Mouse (Mus musculus): ENCODE data around the gene Cldn11.
"Not testable (repeated sequence)": the region's sequence is repeated elsewhere in the genome, so short reads cannot be mapped to it uniquely, and the experiment has no call there.

The Cldn11 gene

GRCm38 (mm10) chr3:31149706-31150105 is at the start of gene Cldn11:
Gene Cldn11 (plus strand): TSS chr3:31149920.
- peak; percentile 54 for DNase-seq

GRCm38 (mm10) chr3:31100026-31100425 is 49.7 kb upstream of the Cldn11 start:
- DNase-seq: no peak

GRCm38 (mm10) chr3:31100802-31101201 is 48.9 kb upstream of the Cldn11 start:
- no peak for DNase-seq

- DNase-seq: no peak
Measured at GRCm38 (mm10) chr3:31104936-31105335, 44.8 kb upstream of the Cldn11 start.

DNA sequence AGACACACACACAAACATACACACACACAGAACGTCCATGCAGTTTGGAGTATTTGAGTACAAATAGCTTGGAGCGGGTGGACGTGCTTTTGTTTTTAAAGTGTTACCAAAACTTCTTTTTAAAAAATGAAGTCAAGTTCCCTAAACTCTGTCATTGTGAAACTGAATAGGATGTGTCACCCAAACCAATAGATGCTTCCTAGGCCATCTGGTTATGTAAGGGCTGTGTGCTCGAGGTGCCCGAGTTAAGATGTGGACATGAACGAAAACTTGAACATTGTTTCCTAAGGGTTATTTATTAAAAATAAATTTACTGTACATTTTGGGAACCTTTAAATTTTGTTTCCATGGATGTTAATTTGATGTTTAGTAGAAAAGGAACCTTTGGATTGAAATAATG is 43.1 kb upstream of the Cldn11 start:
- no peak for DNase-seq

GRCm38 (mm10) chr3:31107674-31108073 is 42.0 kb upstream of the Cldn11 start:
- DNase-seq: no peak

GRCm38 (mm10) chr3:31109108-31109507 is 40.6 kb upstream of the Cldn11 start:
- no peak for DNase-seq

- no peak for DNase-seq
Measured at GRCm38 (mm10) chr3:31123098-31123497, 26.6 kb upstream of the Cldn11 start.

- DNase-seq: no peak
Measured at GRCm38 (mm10) chr3:31126303-31126702, 23.4 kb upstream of the Cldn11 start.

GRCm38 (mm10) chr3:31126848-31127247 is 22.9 kb upstream of the Cldn11 start:
- no peak for DNase-seq

- no peak for DNase-seq
Measured at GRCm38 (mm10) chr3:31129766-31130165, 20.0 kb upstream of the Cldn11 start.

GRCm38 (mm10) chr3:31133664-31134063 is 16.1 kb upstream of the Cldn11 start:
- DNase-seq: peak; percentile 26

DNA sequence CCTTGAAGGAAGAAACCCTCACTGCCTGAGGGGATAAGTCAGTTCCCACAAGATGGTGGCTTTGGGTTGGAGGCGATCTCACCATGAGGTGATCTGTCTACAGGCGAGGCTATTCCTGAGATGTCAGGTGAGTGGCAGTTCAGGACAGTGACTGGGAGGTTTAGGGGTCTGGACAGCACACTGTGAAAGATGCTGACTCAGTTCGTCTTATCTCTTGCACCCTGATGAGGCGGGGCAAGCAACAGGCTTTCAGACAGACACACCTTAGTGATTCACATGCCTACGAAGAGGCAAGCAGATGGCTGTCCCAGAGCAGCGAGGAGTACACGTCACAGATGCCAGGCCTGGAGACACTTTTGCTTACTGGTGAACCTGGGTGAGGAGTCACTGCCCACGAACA is 15.5 kb upstream of the Cldn11 start:
- DNase-seq: peak; percentile 78

GRCm38 (mm10) chr3:31134696-31135095 is 15.0 kb upstream of the Cldn11 start:
- DNase-seq: no peak

GRCm38 (mm10) chr3:31136591-31136990 is 13.1 kb upstream of the Cldn11 start:
- DNase-seq: not testable (repeated sequence)

- DNase-seq: peak; percentile 71
Measured at GRCm38 (mm10) chr3:31138454-31139424, 11.0 kb upstream of the Cldn11 start.

- DNase-seq: no peak
Measured at GRCm38 (mm10) chr3:31141621-31142020, 8.1 kb upstream of the Cldn11 start.

DNA sequence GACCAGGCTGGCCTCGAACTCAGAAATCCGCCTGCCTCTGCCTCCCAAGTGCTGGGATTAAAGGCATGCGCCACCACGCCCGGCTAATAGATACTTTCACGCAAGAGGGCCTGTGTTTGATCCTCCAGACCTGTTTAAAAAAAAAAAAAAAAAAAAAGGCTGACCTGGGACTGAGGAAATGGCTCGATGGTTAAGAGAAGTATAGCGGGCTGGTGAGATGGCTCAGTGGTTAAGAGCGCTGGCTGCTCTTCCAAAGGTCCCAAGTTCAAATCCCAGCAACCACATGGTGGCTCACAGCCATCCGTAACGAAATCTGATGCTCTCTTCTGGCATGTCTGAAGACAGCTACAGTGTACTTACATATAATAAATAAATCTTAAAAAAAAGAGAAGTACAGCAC is 4.5 kb upstream of the Cldn11 start:
- not testable (repeated sequence) for DNase-seq

DNA sequence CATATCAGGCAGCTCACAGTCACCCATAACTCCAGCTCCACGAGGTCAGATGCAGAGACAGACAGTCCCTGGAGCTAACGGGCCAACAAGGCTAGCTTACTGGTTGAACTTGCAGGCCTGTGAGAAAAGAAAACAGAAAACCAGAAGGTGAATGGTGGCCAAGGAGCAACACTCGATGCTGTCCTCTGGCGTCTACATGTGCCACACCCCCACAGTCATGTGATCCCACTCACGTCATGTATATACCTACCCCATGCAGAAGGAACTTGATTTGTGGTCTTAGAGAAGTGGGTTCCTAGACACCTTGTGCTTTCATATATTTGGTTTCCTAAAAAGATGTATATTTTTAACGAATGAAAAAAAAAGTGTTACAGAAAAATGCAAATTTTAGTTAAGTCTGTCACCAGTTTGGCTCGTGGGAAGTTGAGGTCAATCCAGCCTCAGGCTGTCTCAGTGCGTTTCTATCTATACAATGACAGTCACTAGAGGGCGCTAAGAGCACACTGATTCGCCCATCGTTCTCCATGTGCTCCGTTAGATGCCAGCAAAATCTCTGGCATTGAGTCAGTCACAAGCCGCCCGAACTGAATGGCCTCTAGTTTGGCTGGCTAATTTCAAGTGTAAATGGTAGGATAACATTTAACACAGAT is 4.0 kb upstream of the Cldn11 start:
- peak; percentile 54 for DNase-seq

- DNase-seq: no peak
Measured at GRCm38 (mm10) chr3:31148595-31148994, 1.1 kb upstream of the Cldn11 start.

- no peak for DNase-seq
Measured at GRCm38 (mm10) chr3:31152108-31152507, 2.4 kb downstream of the Cldn11 start.

DNA sequence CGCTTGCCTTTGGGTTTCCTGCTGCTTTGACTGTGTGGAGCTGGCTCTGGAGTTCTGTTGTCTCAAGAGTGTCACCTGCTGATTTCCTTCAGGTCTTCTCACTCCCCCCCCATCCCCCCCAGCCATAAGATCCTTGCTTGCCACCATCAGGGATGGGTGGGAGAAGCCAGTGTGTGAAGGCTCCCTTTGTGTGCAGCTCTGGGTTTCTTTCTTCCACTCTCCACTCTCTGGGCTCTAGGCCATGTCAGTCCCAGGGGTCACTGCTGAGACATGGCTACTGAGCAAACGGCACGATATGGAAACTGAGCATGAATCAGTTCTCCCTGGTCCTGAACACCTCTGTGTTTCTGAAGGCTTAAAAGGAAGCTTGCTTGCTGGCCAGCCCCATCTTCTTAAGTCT is 6.4 kb downstream of the Cldn11 start:
- DNase-seq: no peak

- DNase-seq: no peak
Measured at GRCm38 (mm10) chr3:31157776-31158175, 8.1 kb downstream of the Cldn11 start.

- DNase-seq: no peak
Measured at GRCm38 (mm10) chr3:31160046-31160445, 10.3 kb downstream of the Cldn11 start.

Measured in liver (tissue).